Mouse (Mus musculus) hindbrain, embryonic 15.5 days (tissue): ENCODE data around the gene Sept11. TPM values are rescaled to one million over a fixed set of nuclear protein-coding genes. Genes with fewer than 3 reads are reported as not detected.

Source experiments
- ATAC-seq: fragments of 200-750 bp; cut with Nextera tagmentation; 2 replicates; pipeline ENCODE4 v1.8.0; 2017; ENCODE audit warnings: low read depth, moderate number of reproducible peaks, moderate TSS enrichment; ENCODE audit not compliant: low FRiP score
- H3K27ac ChIP-seq: fragments of 300-500 bp; sonication (generic); replicated peaks from 2 replicates; pipeline ENCODE4 v1.5.1; 2015; ENCODE audit warnings: mild to moderate bottlenecking, inconsistent platforms
- H3K27me3 ChIP-seq: fragments of 300-500 bp; sonication (generic); 2 replicates; pipeline ENCODE4 v1.6.1; 2015; ENCODE audit warnings: control low read depth, inconsistent platforms
- H3K36me3 ChIP-seq: fragments of 300-500 bp; sonication (generic); 2 replicates; pipeline ENCODE4 v1.6.1; 2015; ENCODE audit warnings: control low read depth, inconsistent platforms
- H3K4me1 ChIP-seq: fragments of 300-500 bp; sonication (generic); replicated peaks from 2 replicates; pipeline ENCODE4 v1.6.1; 2015; ENCODE audit warnings: control low read depth, inconsistent platforms
- H3K4me2 ChIP-seq: fragments of 300-500 bp; sonication (generic); 2 replicates; pipeline ENCODE4 v1.6.1; 2015; ENCODE audit warnings: moderate library complexity, mild to moderate bottlenecking, inconsistent platforms
- H3K4me3 ChIP-seq: fragments of 300-500 bp; sonication (generic); 2 replicates; pipeline ENCODE4 v1.5.1; 2015; ENCODE audit warnings: mild to moderate bottlenecking, inconsistent platforms
- H3K9ac ChIP-seq: fragments of 300-500 bp; sonication (generic); 2 replicates; pipeline ENCODE4 v1.6.1; 2015; ENCODE audit warnings: inconsistent platforms
- H3K9me3 ChIP-seq: fragments of 300-500 bp; sonication (generic); 2 replicates; pipeline ENCODE4 v1.6.1; 2016; ENCODE audit warnings: control low read depth, inconsistent platforms
- WGBS: fragments of 180-500 bp; shearing (Covaris S2); methylation state at CpG from one replicate; pipeline ENCODE4 v1.1.7; 2015; 5-methylcytosine and 5-hydroxymethylcytosine counted together
- polyA plus RNA-seq: library from polyadenylated mRNA; unstranded; fragments of >200 nt; fragmentation: Nextera tagmentation; extraction: Ambion mirVana; gene quantifications from 2 replicates; pipeline ENCODE4 v1.2.1, GENCODE M21; 2015

Gene Sept11
- polyA plus RNA-seq, 1 experiment from 2014 or later: 151 TPM

DNA sequence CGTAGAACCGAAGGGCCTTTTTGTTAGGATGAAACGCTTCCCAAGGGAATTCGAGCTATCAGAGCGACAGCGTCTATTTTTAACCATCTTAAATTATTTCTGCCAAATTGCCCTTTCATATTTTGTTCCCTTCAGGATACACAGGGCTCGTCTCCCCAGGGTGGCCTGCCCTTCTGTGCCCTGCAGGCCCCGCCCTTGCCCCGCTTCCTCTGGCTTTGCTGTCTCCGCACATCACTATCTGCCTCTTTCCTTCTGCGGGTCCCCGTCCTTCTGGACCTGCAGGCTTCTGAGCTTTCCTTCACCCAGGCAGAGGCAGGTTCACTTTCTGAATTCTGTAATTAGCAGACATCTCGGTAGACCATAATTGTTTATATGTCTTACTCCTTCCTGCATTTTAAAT, 22.6 kb downstream of the Sept11 start:
- Histone ChIP-seq H3K27me3 (no peaks in the 10 kb centered on the region), H3K9ac (no peak overlapping the region), H3K4me2 (no peak overlapping the region), H3K9me3 (no peaks in the 10 kb centered on the region), H3K4me1 (peaks cover 8% of the 10 kb centered on the region; the same call in 1 of the 2 replicates), H3K36me3 (no peaks in the 10 kb centered on the region), H3K27ac (no peak overlapping the region), H3K4me3 (no peak overlapping the region)
- WGBS: 73% methylated on average over 13 of the region's 13 CpGs
- no peak for ATAC-seq

DNA sequence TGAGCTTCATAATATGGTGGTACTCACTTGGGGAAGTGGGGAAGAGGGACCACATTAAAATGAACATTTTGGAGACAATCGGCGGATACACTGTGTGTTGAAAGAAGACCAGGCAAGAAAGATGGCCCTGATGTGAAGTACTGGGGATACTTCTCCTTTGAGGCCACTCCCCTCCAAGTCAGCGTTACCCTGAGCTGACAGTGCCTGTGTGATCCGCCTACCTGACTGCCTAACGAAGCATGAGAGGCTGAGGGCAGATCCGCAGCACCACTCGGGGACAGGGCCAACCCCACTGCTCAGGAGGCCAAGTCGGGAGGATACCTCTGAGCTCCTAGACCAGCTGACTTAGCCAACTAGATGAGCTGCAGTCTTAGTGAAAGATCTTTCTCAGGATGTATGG, 24.4 kb downstream of the Sept11 start:
- ATAC-seq: no peak
- Histone ChIP-seq H3K4me2 (no peak overlapping the region), H3K4me3 (no peak overlapping the region)

DNA sequence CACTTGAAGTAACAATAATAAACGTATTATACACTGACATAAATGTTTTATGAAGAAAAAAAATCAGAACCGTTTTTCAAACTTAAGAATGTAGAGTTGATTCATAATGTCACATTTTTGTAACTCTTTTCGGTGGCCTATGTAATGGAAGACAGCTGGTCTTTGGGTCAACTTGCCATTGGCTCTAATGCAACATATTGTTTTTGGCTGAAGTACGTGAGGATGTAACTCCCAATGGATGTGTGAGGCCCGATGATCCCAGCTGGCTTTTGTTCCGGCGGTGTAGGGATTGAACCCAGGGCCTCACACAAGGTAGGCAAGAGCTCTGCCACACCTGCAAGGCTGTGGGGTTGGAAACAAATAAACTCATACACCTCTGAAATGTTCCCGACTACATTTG, 28.4 kb downstream of the Sept11 start:
- 89% methylated on average over 8 of the region's 8 CpGs for WGBS
- Histone ChIP-seq H3K4me1 (peaks cover 20% of the 10 kb centered on the region), H3K36me3 (no peaks in the 10 kb centered on the region), H3K27ac (no peak overlapping the region), H3K9ac (no peak overlapping the region), H3K4me2 (no peak overlapping the region), H3K4me3 (no peak overlapping the region), H3K27me3 (no peaks in the 10 kb centered on the region), H3K9me3 (no peaks in the 10 kb centered on the region)
- no peak for ATAC-seq

More for the DNA sequence above, 24.4 kb downstream of the Sept11 start:
- no peaks in the 10 kb centered on the region for H3K27me3 ChIP-seq
- H3K4me1 ChIP-seq: peaks cover 11% of the 10 kb centered on the region; the same call in 1 of the 2 replicates
- H3K9me3 ChIP-seq: no peaks in the 10 kb centered on the region
- H3K9ac ChIP-seq: no peak overlapping the region
- no peaks in the 10 kb centered on the region for H3K36me3 ChIP-seq
- H3K27ac ChIP-seq: no peak overlapping the region
- WGBS: 80% methylated on average over 8 of the region's 8 CpGs

DNA sequence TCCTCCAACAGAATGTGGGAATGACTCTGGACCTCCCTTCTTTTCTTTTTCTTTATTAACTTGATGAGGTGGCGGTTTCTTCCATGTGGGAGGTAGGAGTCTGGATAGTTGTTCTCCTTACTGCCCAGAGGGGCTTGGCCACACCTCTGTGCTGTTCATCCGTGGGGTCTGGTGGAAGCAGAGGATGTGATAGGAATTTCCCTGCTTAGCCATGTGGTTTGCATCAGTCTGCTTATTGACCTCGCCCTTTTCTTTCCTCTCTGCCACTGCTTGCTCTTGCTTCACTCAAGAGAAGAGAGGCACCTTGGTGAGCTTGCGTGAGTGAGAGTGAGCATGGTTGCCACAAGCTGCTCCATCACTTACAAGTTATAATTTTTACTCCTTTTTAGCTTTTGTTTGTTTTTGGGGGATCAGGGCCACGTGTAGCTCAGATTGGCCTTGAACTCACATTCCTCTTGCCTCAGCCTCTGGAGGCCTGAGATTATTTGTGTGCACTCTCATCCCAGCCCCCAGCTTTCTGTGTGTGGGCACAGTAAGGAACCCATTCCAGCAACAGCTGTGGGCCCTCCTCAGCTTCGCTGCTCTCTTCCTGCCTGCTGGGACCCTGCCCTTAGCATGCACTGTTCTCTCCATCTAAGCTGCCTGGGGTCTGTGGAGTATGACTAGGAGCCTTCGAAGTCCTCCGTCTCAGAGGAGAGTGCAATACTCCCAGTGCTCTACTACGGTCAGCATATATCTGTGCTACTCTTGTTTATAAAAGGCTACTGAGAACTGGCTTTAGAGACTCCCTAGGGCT, 31.0 kb downstream of the Sept11 start:
- Histone ChIP-seq H3K27me3 (no peaks in the 10 kb centered on the region), H3K9me3 (no peaks in the 10 kb centered on the region), H3K27ac (peak overlapping the region; percentile 22; the same call in 1 of the 2 replicates), H3K9ac (no peak overlapping the region), H3K4me3 (no peak overlapping the region), H3K4me1 (peaks cover 40% of the 10 kb centered on the region), H3K4me2 (no peak overlapping the region), H3K36me3 (no peaks in the 10 kb centered on the region)
- ATAC-seq: no peak
- 61% methylated on average over 9 of the region's 9 CpGs for WGBS

DNA sequence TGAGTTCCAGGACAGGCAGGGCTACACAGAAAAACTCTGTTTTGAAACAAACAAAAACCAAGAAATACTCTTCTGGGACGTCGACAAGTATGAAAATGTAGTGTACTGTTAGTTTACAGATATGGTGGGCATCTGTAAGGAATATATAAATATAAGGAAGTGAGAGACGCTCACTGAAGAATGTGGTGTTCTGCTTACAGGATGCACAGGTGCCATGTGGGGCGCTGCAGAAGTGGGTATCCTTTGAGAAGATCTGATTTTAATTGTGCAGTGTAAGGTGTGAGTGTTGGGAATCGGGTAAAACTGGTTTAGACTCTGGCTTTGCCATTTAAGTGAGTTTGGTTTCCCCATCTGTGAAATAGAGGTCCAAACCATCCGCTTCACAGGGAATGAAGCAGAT, 32.1 kb downstream of the Sept11 start:
- 93% methylated on average over 6 of the region's 6 CpGs for WGBS
- H3K4me3 ChIP-seq: no peak overlapping the region
- H3K27me3 ChIP-seq: no peaks in the 10 kb centered on the region
- H3K9me3 ChIP-seq: no peaks in the 10 kb centered on the region
- peaks cover 47% of the 10 kb centered on the region for H3K4me1 ChIP-seq
- no peak overlapping the region for H3K9ac ChIP-seq
- no peaks in the 10 kb centered on the region for H3K36me3 ChIP-seq
- H3K27ac ChIP-seq: no peak overlapping the region
- no peak overlapping the region for H3K4me2 ChIP-seq
- no peak for ATAC-seq

DNA sequence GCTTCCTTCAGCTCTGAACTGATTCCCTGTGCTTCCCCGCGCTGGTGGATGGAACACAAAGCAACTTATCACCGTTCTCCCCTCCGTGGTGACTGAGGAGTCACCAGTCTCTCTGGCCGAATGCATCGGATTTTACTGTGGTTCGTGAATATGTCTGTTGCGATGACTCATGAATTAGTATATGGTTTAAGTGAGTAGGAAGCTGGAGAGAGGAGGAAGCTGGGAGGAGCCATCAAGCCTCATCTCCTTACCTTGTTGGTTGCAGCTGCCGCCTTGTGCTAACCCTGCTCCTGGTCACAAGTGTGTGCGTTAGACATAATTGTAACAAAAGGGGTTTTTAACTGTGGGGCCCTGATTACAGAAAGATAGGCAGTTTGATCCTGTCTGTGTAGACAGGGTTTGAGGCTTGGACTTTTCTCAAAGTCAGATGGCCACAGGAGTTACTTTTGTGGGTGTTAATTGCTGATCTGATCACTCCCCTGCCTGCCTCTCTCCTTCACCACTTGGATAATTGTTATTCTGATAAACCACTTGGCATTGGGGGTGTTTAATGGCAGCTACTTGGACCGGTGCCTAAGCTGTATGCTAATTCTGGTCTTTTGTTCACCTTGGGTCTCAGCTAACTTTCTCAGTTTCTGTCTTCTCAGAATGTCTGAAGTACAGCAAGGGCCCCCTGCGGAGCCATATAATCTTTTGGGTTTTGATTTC, 33.1 kb downstream of the Sept11 start:
- H3K4me2 ChIP-seq: no peak overlapping the region
- no peaks in the 10 kb centered on the region for H3K27me3 ChIP-seq
- H3K4me3 ChIP-seq: no peak overlapping the region
- no peaks in the 10 kb centered on the region for H3K36me3 ChIP-seq
- ATAC-seq: no peak
- 35% methylated on average over 12 of the region's 12 CpGs for WGBS
- H3K4me1 ChIP-seq: peaks cover 55% of the 10 kb centered on the region
- H3K9ac ChIP-seq: no peak overlapping the region
- H3K9me3 ChIP-seq: no peaks in the 10 kb centered on the region
- H3K27ac ChIP-seq: peak overlapping the region; percentile 59

DNA sequence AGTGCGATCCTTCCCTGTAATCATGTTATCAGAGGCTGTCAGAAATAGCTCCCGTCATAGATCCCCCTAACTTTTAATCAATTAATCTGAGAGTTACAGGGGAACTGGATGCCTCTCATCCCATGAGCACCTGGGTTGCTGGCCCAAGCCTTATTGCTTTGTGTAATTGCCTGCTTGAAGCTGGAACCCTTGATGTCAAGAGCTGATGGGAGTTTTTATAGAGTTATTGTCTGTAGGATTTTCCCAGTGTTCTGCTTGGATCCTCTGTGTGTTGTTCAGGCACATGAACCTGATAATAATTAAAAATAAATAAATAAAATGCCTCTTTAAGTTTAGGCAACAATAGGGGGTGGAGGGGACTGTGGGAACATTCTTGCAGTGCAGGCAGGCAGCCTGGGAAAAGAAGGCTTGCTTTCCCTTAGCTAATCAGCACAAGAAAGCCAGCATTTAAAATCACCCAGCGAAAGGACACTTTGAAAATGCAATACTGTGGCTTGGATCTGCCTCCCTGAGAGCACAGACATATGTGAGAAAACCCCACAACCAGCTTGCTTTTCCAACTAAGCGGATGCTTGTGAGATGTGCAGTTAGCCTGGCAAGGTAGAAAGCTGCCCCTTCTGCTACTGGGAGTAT, 33.8 kb downstream of the Sept11 start:
- no peak overlapping the region for H3K9ac ChIP-seq
- H3K4me2 ChIP-seq: no peak overlapping the region
- H3K4me3 ChIP-seq: no peak overlapping the region
- no peaks in the 10 kb centered on the region for H3K9me3 ChIP-seq
- peak overlapping the region; percentile 59 for H3K27ac ChIP-seq
- H3K27me3 ChIP-seq: no peaks in the 10 kb centered on the region
- 20% methylated on average over 4 of the region's 4 CpGs for WGBS
- H3K4me1 ChIP-seq: peaks cover 57% of the 10 kb centered on the region
- H3K36me3 ChIP-seq: no peaks in the 10 kb centered on the region
- ATAC-seq: no peak

DNA sequence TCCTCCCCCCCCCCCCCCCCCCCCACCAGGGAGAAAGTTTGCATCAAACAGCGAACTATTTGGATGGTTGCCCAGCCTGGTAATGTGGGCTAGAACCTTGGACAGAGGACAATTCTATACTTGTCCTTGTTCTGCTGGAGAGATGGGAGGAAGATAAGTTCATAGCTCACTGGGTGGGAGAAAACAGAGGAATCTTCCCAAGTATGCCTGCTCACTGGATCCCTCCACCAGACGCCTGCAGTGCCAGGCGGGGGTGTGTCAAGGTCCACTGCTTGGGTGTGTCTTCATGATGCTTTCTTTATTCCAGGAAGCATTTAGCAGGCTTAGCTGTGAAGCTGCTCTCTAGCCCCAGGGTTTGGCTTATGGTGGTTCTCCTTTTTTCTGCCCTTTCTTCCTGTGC, 34.5 kb downstream of the Sept11 start:
- Histone ChIP-seq H3K27ac (peak overlapping the region; percentile 59), H3K4me3 (no peak overlapping the region), H3K27me3 (no peaks in the 10 kb centered on the region), H3K36me3 (no peaks in the 10 kb centered on the region), H3K9ac (no peak overlapping the region), H3K4me2 (no peak overlapping the region; the same call in 1 of the 2 replicates), H3K4me1 (peaks cover 57% of the 10 kb centered on the region), H3K9me3 (no peaks in the 10 kb centered on the region)
- 21% methylated on average over 3 of the region's 3 CpGs for WGBS
- ATAC-seq: no peak

DNA sequence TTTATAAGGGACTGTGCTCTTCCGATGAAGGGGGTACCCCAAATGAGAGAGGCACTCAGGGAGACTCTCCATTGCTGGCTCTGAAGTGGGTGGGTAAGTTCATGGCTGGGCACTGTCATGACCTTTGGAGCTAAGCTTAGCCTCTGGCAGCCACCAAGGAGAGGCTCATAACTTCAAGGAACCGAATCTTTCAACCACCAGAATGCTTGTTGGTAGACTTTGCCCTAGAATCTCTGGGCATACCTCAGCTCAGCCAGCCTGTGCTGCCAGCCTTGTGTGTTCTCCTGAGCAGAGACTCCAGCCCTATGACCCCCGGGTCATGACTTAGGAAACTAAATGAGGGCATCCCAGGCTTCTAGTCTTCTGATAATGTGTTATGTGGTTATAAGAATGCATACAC, 35.5 kb downstream of the Sept11 start:
- no peak overlapping the region for H3K9ac ChIP-seq
- H3K27me3 ChIP-seq: no peaks in the 10 kb centered on the region
- ATAC-seq: no peak
- H3K9me3 ChIP-seq: no peaks in the 10 kb centered on the region
- WGBS: 84% methylated on average over 3 of the region's 3 CpGs
- no peak overlapping the region for H3K4me3 ChIP-seq
- peaks cover 66% of the 10 kb centered on the region for H3K4me1 ChIP-seq
- no peak overlapping the region for H3K4me2 ChIP-seq
- no peaks in the 10 kb centered on the region for H3K36me3 ChIP-seq
- no peak overlapping the region for H3K27ac ChIP-seq

DNA sequence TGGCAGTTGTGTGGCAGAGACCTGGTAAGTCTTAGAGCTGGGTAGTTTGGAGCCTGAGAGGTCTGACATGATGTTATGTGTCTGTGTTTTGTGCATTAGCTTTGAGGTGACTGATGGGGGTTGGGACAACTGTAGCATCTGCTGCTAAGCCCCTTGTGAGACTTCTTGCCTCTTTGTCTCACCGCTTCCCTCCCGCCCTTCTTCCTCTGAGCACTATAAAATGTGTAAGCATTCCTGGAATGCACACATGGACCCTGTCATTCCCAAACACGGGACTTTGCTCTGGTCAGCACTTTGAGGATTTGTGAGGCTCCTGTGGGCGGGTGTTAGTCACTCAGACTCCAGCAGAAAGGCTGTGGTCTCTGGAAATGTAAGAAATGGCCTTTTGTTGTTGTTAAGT, 36.7 kb downstream of the Sept11 start:
- Histone ChIP-seq H3K36me3 (no peaks in the 10 kb centered on the region), H3K27ac (no peak overlapping the region), H3K9me3 (no peaks in the 10 kb centered on the region), H3K4me1 (peaks cover 66% of the 10 kb centered on the region), H3K4me2 (no peak overlapping the region), H3K4me3 (no peak overlapping the region), H3K9ac (no peak overlapping the region), H3K27me3 (no peaks in the 10 kb centered on the region)
- 30% methylated on average over 4 of the region's 4 CpGs for WGBS
- no peak for ATAC-seq

DNA sequence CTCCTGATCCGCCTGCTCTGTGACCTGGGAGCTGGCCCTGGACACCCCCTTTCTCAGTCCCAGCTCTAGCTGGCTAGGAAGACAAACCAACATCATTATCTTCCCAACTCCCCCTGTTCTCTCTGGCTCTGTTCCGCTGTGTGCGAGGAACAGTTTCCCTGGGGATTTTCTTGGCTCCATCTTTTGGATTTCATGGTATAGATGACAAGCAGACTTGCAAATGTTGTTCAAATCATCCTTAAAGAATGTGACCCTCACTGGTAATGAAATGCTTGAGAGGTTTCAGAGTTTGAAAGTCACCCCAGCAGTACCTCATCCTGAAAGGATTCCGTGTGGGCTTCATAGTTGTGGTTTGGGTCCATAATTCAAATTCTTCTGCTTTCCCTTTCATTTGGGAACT, 38.2 kb downstream of the Sept11 start:
- H3K4me2 ChIP-seq: no peak overlapping the region
- no peak overlapping the region for H3K27ac ChIP-seq
- H3K9me3 ChIP-seq: no peaks in the 10 kb centered on the region
- 56% methylated on average over 4 of the region's 4 CpGs for WGBS
- peaks cover 60% of the 10 kb centered on the region for H3K4me1 ChIP-seq
- H3K4me3 ChIP-seq: no peak overlapping the region
- no peaks in the 10 kb centered on the region for H3K27me3 ChIP-seq
- no peaks in the 10 kb centered on the region for H3K36me3 ChIP-seq
- H3K9ac ChIP-seq: no peak overlapping the region
- no peak for ATAC-seq
